Mouse (Mus musculus): ENCODE data around the gene Pde4d.
A peak's percentile ranks its signal among the peaks of the same experiment; 100 is the strongest.
"Not testable (repeated sequence)": the region's sequence is repeated elsewhere in the genome, so short reads cannot be mapped to it uniquely, and the experiment has no call there.

The Pde4d gene

DNA sequence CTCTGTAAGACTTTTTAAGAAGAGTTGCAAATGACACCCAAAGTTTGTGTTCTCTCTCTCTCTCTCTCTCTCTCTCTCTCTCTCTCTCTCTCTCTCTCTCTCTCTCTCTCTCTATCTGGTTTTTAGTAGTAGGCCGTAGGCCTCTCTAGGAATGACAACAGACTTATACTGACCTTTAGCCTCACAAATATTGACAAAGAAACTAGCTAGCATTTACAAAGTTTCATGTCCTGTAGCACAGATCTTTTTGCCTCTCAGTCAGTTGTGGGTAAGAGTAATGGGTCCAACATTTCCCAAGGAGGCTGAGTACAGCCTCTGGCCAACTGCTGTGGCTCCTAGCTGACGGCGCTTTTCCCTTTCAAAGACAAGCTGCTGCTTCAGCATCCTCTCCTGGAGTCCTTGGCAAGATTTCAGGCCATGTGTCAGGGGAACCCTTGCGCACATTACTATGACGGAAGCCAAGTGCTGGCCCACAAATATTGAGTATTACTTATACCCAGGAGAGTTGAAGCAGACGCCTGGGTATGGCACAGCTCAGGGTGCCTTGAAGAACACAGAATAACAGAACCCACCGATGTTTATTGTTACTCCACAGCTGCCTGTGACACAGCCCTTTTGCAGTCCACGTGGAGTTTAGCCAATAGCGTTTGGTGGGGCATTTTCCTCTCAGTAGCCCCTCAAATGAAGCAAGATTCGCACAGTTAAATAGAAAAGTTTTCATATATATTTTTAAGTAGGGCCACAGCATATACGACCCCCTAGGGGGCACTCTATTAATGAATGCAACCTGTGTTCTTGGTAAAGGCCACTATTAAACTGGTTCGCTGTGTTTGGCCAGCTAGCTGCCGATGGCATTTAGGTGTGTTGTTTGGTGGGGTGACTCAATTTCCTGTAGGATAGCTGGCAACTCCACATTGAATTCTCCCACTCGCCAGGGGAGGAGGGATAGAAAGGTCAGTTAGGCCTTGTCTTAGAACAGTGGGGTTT, 1450.0 kb downstream of the Pde4d start:
- peak; percentile 26 for DNase-seq (ENCODE audit: low read depth)

DNA sequence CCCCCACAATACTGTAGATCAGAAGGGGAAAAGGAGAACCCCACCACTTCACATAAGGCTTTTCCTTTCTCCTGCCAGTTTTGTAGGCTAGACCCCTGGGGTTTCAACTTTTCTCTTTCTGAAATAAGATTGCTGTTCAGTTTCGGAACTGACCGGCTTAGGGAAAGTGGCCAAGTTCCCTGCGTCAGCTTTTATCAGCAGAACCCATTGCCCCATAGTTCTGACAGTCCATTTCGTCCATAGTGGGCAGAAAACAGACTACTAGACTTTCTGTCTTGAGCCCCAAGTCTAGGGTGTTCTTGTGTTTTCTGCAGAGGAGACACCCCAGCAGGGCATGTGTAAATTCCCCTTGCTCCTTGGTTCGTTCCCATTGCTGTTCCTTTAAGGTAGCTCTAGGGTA, 1452.1 kb downstream of the Pde4d start:
- DNase-seq (ENCODE audit: low read depth): no peak

GRCm38 (mm10) chr13:109902460-109902854, 1452.7 kb downstream of the Pde4d start:
- DNase-seq (ENCODE audit: low read depth): not testable (repeated sequence)

- peak; percentile 25 for DNase-seq (ENCODE audit: low read depth)
Observed at GRCm38 (mm10) chr13:109902855-109903763, 1453.4 kb downstream of the Pde4d start.

GRCm38 (mm10) chr13:109903764-109904510, 1454.2 kb downstream of the Pde4d start:
- DNase-seq (ENCODE audit: low read depth): no peak

DNA sequence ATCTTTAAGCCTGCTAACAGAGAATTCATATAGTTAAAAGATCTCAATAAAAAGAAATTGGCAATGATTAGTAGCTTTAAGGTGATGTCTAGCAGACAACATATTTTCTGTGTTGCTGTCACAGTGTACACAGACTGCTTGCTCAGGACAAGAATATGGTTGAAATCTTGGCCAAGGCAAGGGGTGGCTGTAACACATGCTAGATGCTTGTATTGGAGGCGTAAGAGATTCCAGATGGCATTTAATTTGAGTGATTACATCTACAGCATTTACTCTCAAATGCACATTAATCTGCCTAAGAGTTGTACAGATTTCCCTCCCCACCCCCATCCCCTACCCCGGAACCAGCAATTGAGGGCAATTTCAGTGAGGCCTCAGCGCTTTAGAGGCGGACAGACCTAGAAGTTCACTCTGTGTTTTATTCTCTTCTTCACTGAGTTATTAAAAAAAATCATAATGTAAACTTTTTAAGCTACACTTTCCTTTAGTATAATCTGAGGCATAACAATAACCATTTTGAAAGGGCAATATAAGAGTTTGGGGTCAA, 1456.7 kb downstream of the Pde4d start:
- no peak for DNase-seq (ENCODE audit: low read depth)

- peak; percentile 35 for DNase-seq (ENCODE audit: low read depth)
Observed at GRCm38 (mm10) chr13:109907634-109908033, 1457.9 kb downstream of the Pde4d start.

DNA sequence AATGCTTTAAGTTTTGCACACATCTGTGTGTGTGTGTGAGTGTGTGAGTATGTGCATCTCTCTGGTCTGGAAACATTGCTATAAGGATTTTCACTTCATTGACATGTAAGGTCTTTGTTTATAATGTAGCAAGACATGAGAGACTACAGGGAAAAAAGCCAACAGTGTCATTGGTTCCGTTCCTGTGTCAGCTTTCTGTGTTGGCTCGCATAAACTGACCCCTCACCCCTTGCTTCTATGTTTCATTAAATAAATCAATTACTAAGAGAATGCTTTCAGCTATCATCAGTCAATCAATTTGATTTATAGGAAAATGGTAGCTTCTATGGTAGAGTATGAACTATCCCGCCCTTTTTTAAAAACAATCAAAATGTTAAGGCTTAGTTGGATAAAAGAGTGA, 1458.6 kb downstream of the Pde4d start:
- no peak for DNase-seq (ENCODE audit: low read depth)

GRCm38 (mm10) chr13:109909111-109909510, 1459.4 kb downstream of the Pde4d start:
- no peak for DNase-seq (ENCODE audit: low read depth)

- no peak for DNase-seq (ENCODE audit: low read depth)
Observed at GRCm38 (mm10) chr13:109910915-109911314, 1461.2 kb downstream of the Pde4d start.

DNA sequence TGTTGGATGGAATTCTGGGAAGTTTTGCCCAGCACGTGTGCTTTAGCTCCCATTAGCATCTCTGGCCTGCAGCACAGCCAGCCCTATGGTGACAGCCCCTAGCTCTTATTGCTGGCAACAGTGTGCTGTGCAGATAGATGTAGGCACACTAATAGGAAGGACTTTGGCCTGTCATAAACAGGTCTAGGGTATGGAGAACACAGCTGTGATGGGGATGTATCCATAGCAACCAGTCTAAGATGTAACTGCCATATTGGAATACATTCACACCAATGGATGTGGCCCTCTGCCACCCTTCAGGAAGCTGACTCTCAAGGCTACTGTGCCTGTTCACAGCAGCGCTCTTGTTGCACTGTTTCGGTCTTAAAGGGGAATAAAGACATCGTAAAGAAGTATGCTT, 1462.9 kb downstream of the Pde4d start:
- DNase-seq (ENCODE audit: low read depth): no peak

- no peak for DNase-seq (ENCODE audit: low read depth)
Observed at GRCm38 (mm10) chr13:109914246-109914645, 1464.5 kb downstream of the Pde4d start.

- no peak for DNase-seq (ENCODE audit: low read depth)
Observed at GRCm38 (mm10) chr13:109914846-109915245, 1465.1 kb downstream of the Pde4d start.

DNA sequence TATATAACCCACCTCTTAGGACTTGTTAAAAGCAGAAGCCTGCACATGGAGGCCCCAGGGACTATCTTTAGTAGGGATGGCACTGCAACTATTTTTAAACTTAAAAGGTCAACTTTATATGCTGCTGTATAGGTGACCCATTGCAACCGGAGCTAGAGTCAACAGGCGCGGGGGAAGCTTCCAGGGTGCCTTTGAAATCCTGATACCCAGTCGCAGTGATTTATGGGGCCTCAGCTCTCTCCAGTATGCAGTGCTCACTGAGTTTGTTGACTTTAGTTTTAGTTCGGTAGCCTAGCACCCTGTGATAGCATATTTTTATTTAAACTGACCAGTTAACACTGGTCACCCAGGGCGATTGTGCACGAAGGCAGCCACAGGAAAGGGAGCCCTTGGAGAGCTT, 1465.8 kb downstream of the Pde4d start:
- no peak for DNase-seq (ENCODE audit: low read depth)

- DNase-seq (ENCODE audit: low read depth): no peak
Observed at GRCm38 (mm10) chr13:109915964-109916363, 1466.2 kb downstream of the Pde4d start.

DNA sequence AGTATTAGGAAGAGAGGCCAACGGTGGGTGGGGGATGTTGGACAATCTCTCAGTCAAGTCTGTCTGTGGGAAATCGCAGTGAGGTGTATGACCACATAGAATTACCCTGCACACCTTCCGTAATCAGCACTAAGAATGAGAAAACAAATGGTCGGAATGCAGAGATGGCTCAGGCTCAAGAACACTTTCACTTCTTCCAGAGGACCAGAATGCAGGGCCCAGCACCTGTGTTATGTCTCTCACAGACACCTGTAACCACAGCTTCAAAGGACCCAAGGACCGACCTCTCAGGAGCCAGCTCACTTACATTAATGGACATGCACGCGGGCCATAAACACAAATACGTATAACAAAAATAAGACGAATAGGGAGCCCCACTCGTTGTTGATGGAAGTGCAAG, 1467.8 kb downstream of the Pde4d start:
- no peak for DNase-seq (ENCODE audit: low read depth)

DNA sequence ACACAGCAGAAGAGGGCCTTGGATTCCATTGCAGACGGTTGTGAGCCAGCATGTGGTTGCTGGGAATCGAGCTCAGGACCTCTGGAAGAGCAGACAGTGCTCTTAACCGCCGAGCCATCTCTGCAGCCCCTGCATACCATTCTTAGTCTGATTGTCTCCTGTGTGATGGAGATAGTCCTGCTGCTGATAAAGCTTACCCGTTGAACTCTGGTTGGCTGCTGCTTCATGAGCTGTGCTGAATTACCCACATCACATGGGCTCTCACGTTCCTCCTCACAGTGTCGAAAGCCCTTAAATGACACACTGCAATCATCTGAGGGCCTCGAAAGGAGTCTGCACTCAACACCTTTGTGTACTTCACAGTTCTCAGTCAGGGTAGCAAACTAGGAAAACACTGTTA, 1468.9 kb downstream of the Pde4d start:
- DNase-seq (ENCODE audit: low read depth): no peak

DNA sequence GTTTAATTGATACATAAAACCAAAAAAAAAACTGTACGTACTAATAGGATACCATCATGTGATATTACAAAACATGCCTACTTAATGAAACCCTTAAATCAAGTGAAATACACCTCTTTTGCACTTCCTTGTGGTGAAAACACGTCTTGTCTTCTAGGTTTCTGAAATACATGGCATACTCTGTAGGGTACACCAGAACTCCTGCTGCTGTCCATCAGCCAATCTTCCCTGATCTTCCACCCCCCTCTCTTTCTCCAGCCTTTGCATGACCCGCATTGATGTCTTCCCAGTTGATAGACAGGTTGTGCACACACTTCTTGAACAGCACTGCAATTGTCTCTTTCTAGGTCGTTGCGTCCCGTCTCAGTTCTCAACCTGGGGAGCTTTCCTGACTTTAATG, 1470.5 kb downstream of the Pde4d start:
- no peak for DNase-seq (ENCODE audit: low read depth)

- DNase-seq (ENCODE audit: low read depth): no peak
Observed at GRCm38 (mm10) chr13:109921336-109922038, 1471.7 kb downstream of the Pde4d start.

GRCm38 (mm10) chr13:109922228-109922627, 1472.5 kb downstream of the Pde4d start:
- DNase-seq (ENCODE audit: low read depth): peak; percentile 54

- no peak for DNase-seq (ENCODE audit: low read depth)
Observed at GRCm38 (mm10) chr13:109922782-109923181, 1473.0 kb downstream of the Pde4d start.

All from fibroblast of lung, adult 2 months (primary cell).